Mouse (Mus musculus): ENCODE measurements around the gene Slc15a2. TPM values are rescaled to one million over a fixed set of nuclear protein-coding genes. Genes with fewer than 3 reads are reported as not detected.

Gene Slc15a2
- polyA plus RNA-seq, 1 experiment from 2014 or later, result 3.7 TPM

- ATAC-seq (ENCODE audit: insufficient read depth, low FRiP score, low TSS enrichment), result no peak
- no peaks in the 10 kb centered on the region for H3K36me3 ChIP-seq (ENCODE audit: control insufficient read depth, insufficient read depth, low read length)
- WGBS, result 89% methylated on average over 8 of the region's 8 CpGs
Measured at GRCm38 (mm10) chr16:36743580-36743979, 41.2 kb downstream of the Slc15a2 start.

GRCm38 (mm10) chr16:36739404-36739930 is 45.3 kb downstream of the Slc15a2 start:
- H3K4me2 ChIP-seq (ENCODE audit: low read depth), result no peak overlapping the region
- no peaks in the 10 kb centered on the region for H3K4me1 ChIP-seq (ENCODE audit: control insufficient read depth, insufficient read depth, low read length)
- no peak overlapping the region for H3K4me3 ChIP-seq (ENCODE audit: low read depth, low read length)
- no peak overlapping the region for H3K27ac ChIP-seq (ENCODE audit: low read depth, low read length)
- no peak overlapping the region for H3K9ac ChIP-seq (ENCODE audit: low read length)
- WGBS, result 28% methylated on average over 4 of the region's 4 CpGs
- H3K27me3 ChIP-seq (ENCODE audit: control insufficient read depth, insufficient read depth, low read length), result no peaks in the 10 kb centered on the region
- ATAC-seq (ENCODE audit: insufficient read depth, low FRiP score, low TSS enrichment) (no peak), DNase-seq (ENCODE audit: low spot score) (no peak)
- H3K36me3 ChIP-seq (ENCODE audit: control insufficient read depth, insufficient read depth, low read length), result no peaks in the 10 kb centered on the region
- no peaks in the 10 kb centered on the region for H3K9me3 ChIP-seq (ENCODE audit: control insufficient read depth, low read length)

More at GRCm38 (mm10) chr16:36743580-36743979, 41.2 kb downstream of the Slc15a2 start:
- H3K27me3 ChIP-seq (ENCODE audit: control insufficient read depth, insufficient read depth, low read length), result no peaks in the 10 kb centered on the region
- H3K4me1 ChIP-seq (ENCODE audit: control insufficient read depth, insufficient read depth, low read length), result no peaks in the 10 kb centered on the region
- no peak overlapping the region for H3K4me3 ChIP-seq (ENCODE audit: low read depth, low read length)
- H3K4me2 ChIP-seq (ENCODE audit: low read depth), result no peak overlapping the region
- no peak overlapping the region for H3K27ac ChIP-seq (ENCODE audit: low read depth, low read length)
- no peak overlapping the region for H3K9ac ChIP-seq (ENCODE audit: low read length)
- DNase-seq (ENCODE audit: low spot score), result no peak
- H3K9me3 ChIP-seq (ENCODE audit: control insufficient read depth, low read length), result no peaks in the 10 kb centered on the region

- WGBS, result 75% methylated on average over 3 of the region's 3 CpGs
- Histone ChIP-seq H3K4me3 (ENCODE audit: low read depth, low read length) (no peak overlapping the region), H3K36me3 (ENCODE audit: control insufficient read depth, insufficient read depth, low read length) (no peaks in the 10 kb centered on the region), H3K9ac (ENCODE audit: low read length) (no peak overlapping the region), H3K27me3 (ENCODE audit: control insufficient read depth, insufficient read depth, low read length) (no peaks in the 10 kb centered on the region), H3K27ac (ENCODE audit: low read depth, low read length) (no peak overlapping the region), H3K4me2 (ENCODE audit: low read depth) (no peak overlapping the region), H3K4me1 (ENCODE audit: control insufficient read depth, insufficient read depth, low read length) (no peaks in the 10 kb centered on the region), H3K9me3 (ENCODE audit: control insufficient read depth, low read length) (no peaks in the 10 kb centered on the region)
- DNase-seq (ENCODE audit: low spot score), result no peak
- no peak for ATAC-seq (ENCODE audit: insufficient read depth, low FRiP score, low TSS enrichment)
Measured at GRCm38 (mm10) chr16:36735421-36735820, 49.3 kb downstream of the Slc15a2 start.

- no peak overlapping the region for H3K9ac ChIP-seq (ENCODE audit: low read length)
- no peaks in the 10 kb centered on the region for H3K36me3 ChIP-seq (ENCODE audit: control insufficient read depth, insufficient read depth, low read length)
- 90% methylated on average over 1 of the region's 1 CpGs for WGBS
- H3K4me2 ChIP-seq (ENCODE audit: low read depth), result no peak overlapping the region
- no peaks in the 10 kb centered on the region for H3K27me3 ChIP-seq (ENCODE audit: control insufficient read depth, insufficient read depth, low read length)
- no peaks in the 10 kb centered on the region for H3K9me3 ChIP-seq (ENCODE audit: control insufficient read depth, low read length)
- no peaks in the 10 kb centered on the region for H3K4me1 ChIP-seq (ENCODE audit: control insufficient read depth, insufficient read depth, low read length)
- H3K4me3 ChIP-seq (ENCODE audit: low read depth, low read length), result no peak overlapping the region
- DNase-seq (ENCODE audit: low spot score), result no peak
- no peak overlapping the region for H3K27ac ChIP-seq (ENCODE audit: low read depth, low read length)
- no peak for ATAC-seq (ENCODE audit: insufficient read depth, low FRiP score, low TSS enrichment)
Measured at GRCm38 (mm10) chr16:36733827-36734226, 50.9 kb downstream of the Slc15a2 start.

GRCm38 (mm10) chr16:36732572-36732971 is 52.2 kb downstream of the Slc15a2 start:
- Histone ChIP-seq H3K36me3 (ENCODE audit: control insufficient read depth, insufficient read depth, low read length) (no peaks in the 10 kb centered on the region), H3K4me2 (ENCODE audit: low read depth) (no peak overlapping the region), H3K4me3 (ENCODE audit: low read depth, low read length) (no peak overlapping the region), H3K27ac (ENCODE audit: low read depth, low read length) (no peak overlapping the region), H3K9ac (ENCODE audit: low read length) (no peak overlapping the region), H3K27me3 (ENCODE audit: control insufficient read depth, insufficient read depth, low read length) (no peaks in the 10 kb centered on the region), H3K9me3 (ENCODE audit: control insufficient read depth, low read length) (no peaks in the 10 kb centered on the region), H3K4me1 (ENCODE audit: control insufficient read depth, insufficient read depth, low read length) (no peaks in the 10 kb centered on the region)
- DNase-seq (ENCODE audit: low spot score) (no peak), ATAC-seq (ENCODE audit: insufficient read depth, low FRiP score, low TSS enrichment) (no peak)

GRCm38 (mm10) chr16:36728959-36729358 is 55.8 kb downstream of the Slc15a2 start:
- Histone ChIP-seq H3K9ac (ENCODE audit: low read length) (no peak overlapping the region), H3K27me3 (ENCODE audit: control insufficient read depth, insufficient read depth, low read length) (no peaks in the 10 kb centered on the region), H3K4me2 (ENCODE audit: low read depth) (no peak overlapping the region), H3K4me3 (ENCODE audit: low read depth, low read length) (no peak overlapping the region), H3K9me3 (ENCODE audit: control insufficient read depth, low read length) (no peaks in the 10 kb centered on the region), H3K36me3 (ENCODE audit: control insufficient read depth, insufficient read depth, low read length) (no peaks in the 10 kb centered on the region), H3K4me1 (ENCODE audit: control insufficient read depth, insufficient read depth, low read length) (no peaks in the 10 kb centered on the region), H3K27ac (ENCODE audit: low read depth, low read length) (no peak overlapping the region)
- ATAC-seq (ENCODE audit: insufficient read depth, low FRiP score, low TSS enrichment), result no peak
- 82% methylated on average over 2 of the region's 2 CpGs for WGBS
- no peak for DNase-seq (ENCODE audit: low spot score)

GRCm38 (mm10) chr16:36723880-36724443 is 60.8 kb downstream of the Slc15a2 start:
- no peak overlapping the region for H3K4me3 ChIP-seq (ENCODE audit: low read depth, low read length)
- no peaks in the 10 kb centered on the region for H3K9me3 ChIP-seq (ENCODE audit: control insufficient read depth, low read length)
- 70% methylated on average over 3 of the region's 3 CpGs for WGBS
- DNase-seq (ENCODE audit: low spot score) (no peak), ATAC-seq (ENCODE audit: insufficient read depth, low FRiP score, low TSS enrichment) (no peak)
- H3K27me3 ChIP-seq (ENCODE audit: control insufficient read depth, insufficient read depth, low read length), result no peaks in the 10 kb centered on the region
- H3K4me2 ChIP-seq (ENCODE audit: low read depth), result no peak overlapping the region
- H3K9ac ChIP-seq (ENCODE audit: low read length), result no peak overlapping the region
- H3K4me1 ChIP-seq (ENCODE audit: control insufficient read depth, insufficient read depth, low read length), result no peaks in the 10 kb centered on the region; the same call in 1 of the 2 replicates
- H3K36me3 ChIP-seq (ENCODE audit: control insufficient read depth, insufficient read depth, low read length), result no peaks in the 10 kb centered on the region
- H3K27ac ChIP-seq (ENCODE audit: low read depth, low read length), result no peak overlapping the region

- no peaks in the 10 kb centered on the region; the same call in 1 of the 2 replicates for H3K4me1 ChIP-seq (ENCODE audit: control insufficient read depth, insufficient read depth, low read length)
- no peak overlapping the region for H3K9ac ChIP-seq (ENCODE audit: low read length)
- H3K4me2 ChIP-seq (ENCODE audit: low read depth), result no peak overlapping the region
- ATAC-seq (ENCODE audit: insufficient read depth, low FRiP score, low TSS enrichment) (no peak), DNase-seq (ENCODE audit: low spot score) (no peak)
- no peak overlapping the region for H3K4me3 ChIP-seq (ENCODE audit: low read depth, low read length)
- no peaks in the 10 kb centered on the region for H3K36me3 ChIP-seq (ENCODE audit: control insufficient read depth, insufficient read depth, low read length)
- no peak overlapping the region for H3K27ac ChIP-seq (ENCODE audit: low read depth, low read length)
- H3K9me3 ChIP-seq (ENCODE audit: control insufficient read depth, low read length), result no peaks in the 10 kb centered on the region
- 25% methylated on average over 4 of the region's 4 CpGs for WGBS
- H3K27me3 ChIP-seq (ENCODE audit: control insufficient read depth, insufficient read depth, low read length), result no peaks in the 10 kb centered on the region
Measured at GRCm38 (mm10) chr16:36722739-36723138, 62.0 kb downstream of the Slc15a2 start.
